Mouse (Mus musculus): ENCODE data around the gene Asic2.

DNA sequence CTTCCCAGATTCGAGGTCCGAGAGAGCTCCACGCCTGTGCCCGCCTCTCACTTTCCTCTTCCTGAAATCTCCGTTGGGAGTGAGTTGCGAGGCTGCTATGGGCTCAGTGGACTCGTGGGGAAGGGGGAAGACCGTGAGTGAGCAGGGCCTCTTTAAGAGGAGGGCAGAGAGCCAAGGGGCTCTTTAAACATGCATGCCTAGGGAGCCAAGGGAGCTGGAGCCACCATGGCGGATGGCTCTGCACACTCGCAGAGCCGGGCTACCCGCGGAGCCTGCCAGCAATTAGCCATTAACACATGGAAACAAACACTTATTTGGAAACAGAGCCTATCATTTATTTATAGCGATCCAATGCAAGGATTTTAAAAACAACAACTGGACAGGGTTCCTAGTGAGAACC is 541.4 kb downstream of the Asic2 start:
- TF ChIP-seq CTCF (IDR thresholded peaks at IDR 0.05; ENCODE audit: low read depth): no peak
- TF ChIP-seq EP300 (IDR thresholded peaks at IDR 0.05; ENCODE audit: low read depth): no peak
